Mouse (Mus musculus) spleen, adult 2 months (tissue): ENCODE results near the gene Amz2.

Experiments
- CTCF ChIP-seq: fragments of 200-500 bp; IDR thresholded peaks from 2 replicates; pipeline ENCODE4 v1.5.1; 2011; ENCODE audit warnings: mild to moderate bottlenecking, inconsistent platforms; ENCODE audit not compliant: insufficient read depth, insufficient read length, insufficient replicate concordance; ENCODE audit errors: extremely low read depth
- POLR2A ChIP-seq: fragments of 200-500 bp; IDR thresholded peaks from 2 replicates; pipeline ENCODE4 v1.6.1; 2011; ENCODE audit warnings: low read depth, low read length, inconsistent platforms

- TF ChIP-seq CTCF (no peak), POLR2A (no peak)
Measured at GRCm38 (mm10) chr11:109500206-109500605, 74.5 kb downstream of the Amz2 start.
